Mouse (Mus musculus) hindbrain, embryonic 13.5 days (tissue): Measurements from ENCODE around the gene Il17d. TPM values are rescaled to one million over a fixed set of nuclear protein-coding genes. Genes with fewer than 3 reads are reported as not detected.

ENCODE experiments used
- ATAC-seq: fragments of 200-750 bp; cut with Nextera tagmentation; 2 replicates; pipeline ENCODE4 v1.8.0; 2017; ENCODE audit warnings: moderate TSS enrichment; ENCODE audit not compliant: low FRiP score
- H3K27ac ChIP-seq: fragments of 300-500 bp; sonication (generic); 2 replicates; pipeline ENCODE4 v1.5.1; 2015; ENCODE audit warnings: inconsistent platforms, mild to moderate bottlenecking, moderate library complexity
- H3K27me3 ChIP-seq: fragments of 300-500 bp; sonication (generic); 2 replicates; pipeline ENCODE4 v1.6.1; 2015; ENCODE audit warnings: mild to moderate bottlenecking, inconsistent platforms
- H3K36me3 ChIP-seq: fragments of 300-500 bp; sonication (generic); 2 replicates; pipeline ENCODE4 v1.6.1; 2015; ENCODE audit warnings: mild to moderate bottlenecking, inconsistent platforms
- H3K4me1 ChIP-seq: fragments of 300-500 bp; sonication (generic); replicated peaks from 2 replicates; pipeline ENCODE4 v1.6.1; 2015; ENCODE audit warnings: inconsistent platforms
- H3K4me2 ChIP-seq: fragments of 300-500 bp; sonication (generic); 2 replicates; pipeline ENCODE4 v1.6.1; 2015; ENCODE audit warnings: inconsistent platforms, mild to moderate bottlenecking, moderate library complexity
- H3K4me3 ChIP-seq: fragments of 300-500 bp; sonication (generic); 2 replicates; pipeline ENCODE4 v1.5.1; 2015; ENCODE audit warnings: mild to moderate bottlenecking, inconsistent platforms
- H3K9ac ChIP-seq: fragments of 300-500 bp; sonication (generic); 2 replicates; pipeline ENCODE4 v1.6.1; 2015; ENCODE audit warnings: mild to moderate bottlenecking, inconsistent platforms
- H3K9me3 ChIP-seq: fragments of 300-500 bp; sonication (generic); 2 replicates; pipeline ENCODE4 v1.6.1; 2016; ENCODE audit warnings: inconsistent platforms
- WGBS: fragments of 180-500 bp; shearing (Covaris S2); methylation state at CpG from one replicate; pipeline ENCODE4 v1.1.7; 2015; 5-methylcytosine and 5-hydroxymethylcytosine counted together
- polyA plus RNA-seq: library from polyadenylated mRNA; unstranded; fragments of >200 nt; fragmentation: Nextera tagmentation; extraction: Ambion mirVana; gene quantifications from 2 replicates; pipeline ENCODE4 v1.2.1, GENCODE M21; 2015

Il17d gene
- polyA plus RNA-seq, result 3.8 and 4.0 TPM in 2 replicates

DNA sequence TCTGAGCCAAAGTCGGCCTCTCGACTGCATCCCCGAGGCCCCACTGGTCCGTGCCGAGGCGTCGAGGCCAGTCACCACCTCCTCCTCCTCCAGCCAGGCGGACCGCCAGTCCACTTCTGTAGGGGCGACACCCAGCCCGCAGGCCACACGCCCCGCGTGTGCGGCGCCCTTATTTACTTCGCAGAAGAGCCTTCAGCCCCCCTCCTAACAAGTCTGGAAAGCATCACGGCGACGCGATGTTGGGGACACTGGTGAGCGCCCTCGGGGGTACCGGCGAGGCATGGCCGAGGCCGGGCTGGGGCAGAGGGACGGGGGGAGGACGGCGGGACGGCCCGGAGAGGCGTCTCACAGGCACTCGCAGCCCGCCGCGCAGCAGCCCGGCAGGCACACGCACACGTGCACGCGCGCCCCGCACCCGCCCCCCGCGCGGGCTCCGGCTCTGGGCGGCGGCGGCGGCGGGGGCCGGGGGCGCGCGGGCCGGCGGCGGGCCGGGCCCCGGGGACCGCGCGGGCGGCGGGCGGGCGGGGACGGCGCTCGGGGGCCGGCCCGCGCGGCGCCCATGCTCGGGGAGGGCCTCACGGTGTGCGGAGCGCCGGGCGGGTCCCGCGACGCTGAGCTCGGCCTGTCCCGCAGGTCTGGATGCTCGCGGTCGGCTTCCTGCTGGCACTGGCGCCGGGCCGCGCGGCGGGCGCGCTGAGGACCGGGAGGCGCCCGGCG lies at the start of gene Il17d:
TSS of gene Il17d (plus strand) at position 107 of the 717 bp plus-strand sequence.
- peaks cover 25% of the 10 kb centered on the region for H3K4me1 ChIP-seq
- H3K36me3 ChIP-seq, result no peaks in the 10 kb centered on the region
- ATAC-seq, result peak; percentile 55
- peaks cover 30% of the 10 kb centered on the region for H3K27me3 ChIP-seq
- no peaks in the 10 kb centered on the region for H3K9me3 ChIP-seq
- under 1% methylated on average over 32 of the region's 104 CpGs for WGBS
- H3K4me2 ChIP-seq, result peak within 1 kb of the TSS; percentile 82
- peak within 1 kb of the TSS; percentile 78 for H3K4me3 ChIP-seq
- peak within 1 kb of the TSS; percentile 79 for H3K27ac ChIP-seq
- H3K9ac ChIP-seq, result peak within 1 kb of the TSS; percentile 84

GRCm38 (mm10) chr14:57475057-57475456 lies 49.5 kb upstream of the Il17d start:
- H3K4me2 ChIP-seq, result no peak overlapping the region
- no peak for ATAC-seq
- no peaks in the 10 kb centered on the region for H3K4me1 ChIP-seq
- no peak overlapping the region for H3K4me3 ChIP-seq
- H3K27ac ChIP-seq, result no peak overlapping the region
- H3K27me3 ChIP-seq, result no peaks in the 10 kb centered on the region
- no peaks in the 10 kb centered on the region for H3K9me3 ChIP-seq
- H3K36me3 ChIP-seq, result peaks cover 17% of the 10 kb centered on the region
- WGBS, result 95% methylated on average over 2 of the region's 2 CpGs
- no peak overlapping the region for H3K9ac ChIP-seq

- 0 out of 2 replicates have a peak, but pooled peaks cover 3% of the 10 kb centered on the region for H3K36me3 ChIP-seq
- WGBS, result 95% methylated on average over 2 of the region's 2 CpGs
- ATAC-seq, result no peak
- H3K27ac ChIP-seq, result no peak overlapping the region
- no peaks in the 10 kb centered on the region for H3K27me3 ChIP-seq
- no peaks in the 10 kb centered on the region for H3K4me1 ChIP-seq
- no peak overlapping the region for H3K9ac ChIP-seq
- no peak overlapping the region for H3K4me2 ChIP-seq
- no peaks in the 10 kb centered on the region for H3K9me3 ChIP-seq
- no peak overlapping the region for H3K4me3 ChIP-seq
Observed at GRCm38 (mm10) chr14:57482262-57482661, 42.3 kb upstream of the Il17d start.

- Histone ChIP-seq H3K27ac (no peak overlapping the region), H3K9me3 (no peaks in the 10 kb centered on the region), H3K4me1 (no peaks in the 10 kb centered on the region), H3K4me2 (no peak overlapping the region), H3K4me3 (no peak overlapping the region), H3K27me3 (no peaks in the 10 kb centered on the region), H3K9ac (no peak overlapping the region), H3K36me3 (peaks cover 2% of the 10 kb centered on the region; the same call in 1 of the 2 replicates)
- no peak for ATAC-seq
- WGBS, result 94% methylated on average over 6 of the region's 6 CpGs
Observed at GRCm38 (mm10) chr14:57484183-57484582, 40.4 kb upstream of the Il17d start.

DNA sequence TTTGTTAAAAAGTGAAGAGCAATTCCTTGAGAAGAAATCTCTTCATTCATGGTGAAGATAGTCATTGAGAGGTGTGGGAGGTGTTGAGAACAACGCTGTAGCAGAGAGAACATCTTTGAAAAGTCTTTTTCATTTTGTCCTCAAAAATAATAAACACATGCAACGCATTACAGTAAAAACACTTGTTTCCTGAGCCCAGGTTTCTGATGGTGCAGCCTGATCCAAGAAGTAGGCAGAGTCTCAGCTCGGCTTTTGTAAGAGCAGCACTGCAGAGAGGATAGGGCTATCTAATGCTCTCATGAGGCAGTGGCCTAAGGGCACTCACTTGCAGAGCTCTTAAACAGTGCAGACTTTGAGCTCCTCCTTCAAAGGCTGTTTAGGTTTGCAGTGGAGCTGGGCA lies 34.9 kb upstream of the Il17d start:
- Histone ChIP-seq H3K4me3 (no peak overlapping the region), H3K9ac (no peak overlapping the region), H3K27me3 (no peaks in the 10 kb centered on the region), H3K36me3 (peaks cover 11% of the 10 kb centered on the region), H3K4me1 (no peaks in the 10 kb centered on the region), H3K27ac (no peak overlapping the region), H3K9me3 (no peaks in the 10 kb centered on the region), H3K4me2 (no peak overlapping the region)
- no peak for ATAC-seq
- WGBS, result 78% methylated on average over 3 of the region's 3 CpGs

- H3K4me2 ChIP-seq, result no peak overlapping the region
- H3K27ac ChIP-seq, result no peak overlapping the region
- no peak for ATAC-seq
- H3K4me1 ChIP-seq, result no peaks in the 10 kb centered on the region
- WGBS, result 89% methylated on average over 2 of the region's 2 CpGs
- H3K27me3 ChIP-seq, result no peaks in the 10 kb centered on the region
- H3K36me3 ChIP-seq, result peaks cover 9% of the 10 kb centered on the region
- H3K9me3 ChIP-seq, result no peaks in the 10 kb centered on the region
- no peak overlapping the region for H3K9ac ChIP-seq
- H3K4me3 ChIP-seq, result no peak overlapping the region
Observed at GRCm38 (mm10) chr14:57493840-57494239, 30.7 kb upstream of the Il17d start.

GRCm38 (mm10) chr14:57503729-57504128 lies 20.8 kb upstream of the Il17d start:
- Histone ChIP-seq H3K4me3 (no peak overlapping the region), H3K4me1 (no peaks in the 10 kb centered on the region), H3K27me3 (no peaks in the 10 kb centered on the region), H3K4me2 (no peak overlapping the region), H3K27ac (no peak overlapping the region), H3K9ac (no peak overlapping the region), H3K36me3 (peaks cover 19% of the 10 kb centered on the region), H3K9me3 (no peaks in the 10 kb centered on the region)
- no peak for ATAC-seq
- WGBS, result 89% methylated on average over 6 of the region's 6 CpGs

DNA sequence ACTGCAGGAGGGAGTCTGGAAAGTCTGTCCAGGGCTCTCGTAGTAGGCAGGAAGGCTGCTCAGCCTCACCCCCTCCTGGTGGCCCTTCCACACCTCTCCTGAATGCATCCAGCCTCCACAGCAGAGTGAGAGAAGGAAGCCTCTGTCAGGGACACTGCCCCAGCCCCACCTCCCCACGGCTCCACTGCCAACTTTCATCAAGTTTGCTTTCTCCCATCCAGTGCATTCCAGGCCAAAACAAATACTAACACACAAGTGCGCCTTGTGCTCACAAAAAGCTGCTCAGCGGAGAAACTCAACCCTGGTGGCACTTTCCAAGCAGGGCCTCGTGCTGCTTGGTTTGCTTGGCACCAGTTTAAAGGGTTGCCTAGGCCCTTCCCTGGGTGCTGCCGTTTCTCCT lies 15.0 kb upstream of the Il17d start:
- H3K27me3 ChIP-seq, result no peaks in the 10 kb centered on the region
- no peaks in the 10 kb centered on the region for H3K4me1 ChIP-seq
- H3K9ac ChIP-seq, result no peak overlapping the region
- H3K4me3 ChIP-seq, result no peak overlapping the region
- WGBS, result 57% methylated on average over 6 of the region's 6 CpGs
- H3K27ac ChIP-seq, result no peak overlapping the region
- H3K9me3 ChIP-seq, result no peaks in the 10 kb centered on the region
- peaks cover 8% of the 10 kb centered on the region; the same call in 1 of the 2 replicates for H3K36me3 ChIP-seq
- no peak overlapping the region for H3K4me2 ChIP-seq
- ATAC-seq, result peak; percentile 75

GRCm38 (mm10) chr14:57515156-57515762 lies 9.3 kb upstream of the Il17d start:
- H3K27me3 ChIP-seq, result no peaks in the 10 kb centered on the region
- 85% methylated on average over 6 of the region's 6 CpGs for WGBS

DNA sequence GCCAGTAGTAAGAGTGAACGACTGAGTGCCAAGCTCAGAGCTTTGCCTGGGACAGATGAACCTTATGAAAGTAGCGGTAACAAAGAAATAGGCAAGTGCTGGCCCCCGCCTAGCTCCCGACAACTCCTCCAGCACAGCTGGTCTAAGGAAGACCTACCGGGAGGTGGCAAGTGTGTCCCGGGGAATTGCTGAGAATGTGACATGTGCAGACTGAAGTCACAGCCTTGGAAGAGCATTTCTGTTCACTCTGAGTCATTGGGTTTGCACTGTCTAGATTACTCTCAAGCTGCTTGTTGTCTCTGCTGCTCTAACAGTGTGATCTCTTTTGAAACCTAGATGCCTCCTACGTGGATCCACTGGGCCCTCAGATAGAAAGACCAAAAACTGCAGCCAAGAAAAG lies 7.6 kb upstream of the Il17d start:
- H3K9me3 ChIP-seq, result no peaks in the 10 kb centered on the region
- peaks cover 8% of the 10 kb centered on the region for H3K36me3 ChIP-seq
- H3K27me3 ChIP-seq, result no peaks in the 10 kb centered on the region
- no peak overlapping the region for H3K9ac ChIP-seq
- ATAC-seq, result no peak
- no peak overlapping the region for H3K4me3 ChIP-seq
- H3K4me2 ChIP-seq, result no peak overlapping the region
- 88% methylated on average over 7 of the region's 7 CpGs for WGBS
- H3K27ac ChIP-seq, result no peak overlapping the region
- no peaks in the 10 kb centered on the region for H3K4me1 ChIP-seq

More at GRCm38 (mm10) chr14:57515156-57515762, 9.3 kb upstream of the Il17d start:
- Histone ChIP-seq H3K27ac (no peak overlapping the region), H3K4me2 (no peak overlapping the region), H3K36me3 (peaks cover 8% of the 10 kb centered on the region), H3K9ac (no peak overlapping the region), H3K9me3 (no peaks in the 10 kb centered on the region), H3K4me1 (no peaks in the 10 kb centered on the region), H3K4me3 (no peak overlapping the region)
- no peak for ATAC-seq

DNA sequence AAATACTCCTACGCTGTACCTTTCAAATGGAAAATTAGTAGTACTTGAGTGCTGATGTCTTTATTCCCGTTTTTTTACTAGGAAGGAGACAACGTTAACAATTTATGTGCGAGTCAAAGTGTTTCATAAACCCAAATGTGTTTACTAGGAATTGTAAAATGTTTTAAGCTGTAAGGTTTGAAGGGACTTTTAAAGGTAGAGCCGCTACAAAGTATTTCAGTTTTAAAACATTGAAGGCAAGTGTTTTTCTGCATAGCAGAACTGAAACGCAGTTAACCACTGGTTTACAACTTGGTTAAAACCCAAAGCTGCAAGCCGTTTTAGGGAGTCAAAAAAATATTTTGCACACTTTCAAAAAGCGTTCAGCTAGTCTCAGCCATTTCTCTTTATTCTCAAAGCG lies 815 bp upstream of the Il17d start:
- H3K27me3 ChIP-seq, result peaks cover 30% of the 10 kb centered on the region
- H3K36me3 ChIP-seq, result no peaks in the 10 kb centered on the region
- no peak overlapping the region for H3K9ac ChIP-seq
- no peak overlapping the region for H3K27ac ChIP-seq
- peaks cover 21% of the 10 kb centered on the region for H3K4me1 ChIP-seq
- 91% methylated on average over 9 of the region's 9 CpGs for WGBS
- no peak overlapping the region for H3K4me3 ChIP-seq
- no peak overlapping the region for H3K4me2 ChIP-seq
- ATAC-seq, result no peak
- H3K9me3 ChIP-seq, result no peaks in the 10 kb centered on the region

GRCm38 (mm10) chr14:57525388-57526049 lies 942 bp downstream of the Il17d start:
- peak overlapping the region; percentile 84 for H3K9ac ChIP-seq
- 1% methylated on average over 43 of the region's 60 CpGs for WGBS
- no peaks in the 10 kb centered on the region for H3K9me3 ChIP-seq
- H3K4me3 ChIP-seq, result peak overlapping the region; percentile 78
- ATAC-seq, result peak; percentile 87
- peak overlapping the region; percentile 79 for H3K27ac ChIP-seq
- H3K36me3 ChIP-seq, result no peaks in the 10 kb centered on the region
- peak overlapping the region; percentile 82 for H3K4me2 ChIP-seq
- peaks cover 25% of the 10 kb centered on the region for H3K4me1 ChIP-seq
- H3K27me3 ChIP-seq, result peaks cover 30% of the 10 kb centered on the region
